Mouse (Mus musculus): ENCODE measurements around the gene Spata31d1d.
"Not testable (repeated sequence)": the region's sequence is repeated elsewhere in the genome, so short reads cannot be mapped to it uniquely, and the experiment has no call there.

The Spata31d1d gene

DNA sequence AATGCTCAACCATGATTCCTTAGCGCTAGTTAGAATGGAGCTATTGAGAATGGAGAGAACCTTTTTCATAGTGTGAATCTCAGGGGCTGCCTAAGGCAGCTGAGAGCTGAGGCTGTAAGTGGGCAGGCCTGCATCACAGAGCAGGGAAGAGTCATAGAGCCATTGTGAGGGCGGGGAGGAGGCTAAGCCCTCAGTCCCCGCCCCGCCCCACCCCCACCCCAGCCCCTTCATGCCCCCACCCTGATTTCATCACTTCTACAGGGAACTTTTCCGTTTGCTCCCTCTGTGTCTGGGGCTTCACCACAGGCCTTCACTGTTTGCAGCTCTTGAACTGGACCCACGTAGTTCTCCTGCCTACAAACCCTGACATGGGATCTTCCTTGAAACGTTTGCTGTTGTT lies at the start of gene Spata31d1d:
Gene Spata31d1d, minus strand, starts transcription at position 101 of the 400 bp plus-strand sequence.
- DNase-seq: no peak

GRCm38 (mm10) chr13:59779744-59780264 lies 48.3 kb upstream of the Spata31d1d start:
- DNase-seq: not testable (repeated sequence)

DNA sequence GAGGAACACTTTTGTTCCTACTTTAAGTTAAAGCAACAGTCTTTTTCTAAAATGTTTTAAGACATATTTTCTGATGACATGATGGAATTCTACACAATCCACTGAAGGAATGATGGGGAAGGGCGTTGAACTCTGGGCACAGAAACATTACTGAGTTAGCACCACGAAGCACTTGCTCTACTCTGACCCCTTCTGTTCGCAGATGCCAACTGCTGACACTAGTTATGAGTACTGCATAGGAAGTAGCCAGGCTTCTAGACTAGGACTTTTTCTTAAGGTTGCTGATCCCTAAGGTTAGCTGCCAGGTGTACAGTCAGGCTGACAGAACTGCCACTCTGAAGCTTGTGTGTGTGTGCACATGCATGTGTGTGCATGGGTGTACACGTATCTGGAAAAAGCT lies 47.7 kb upstream of the Spata31d1d start:
- peak in 1 of 2 experiments; percentile 25 for DNase-seq

DNA sequence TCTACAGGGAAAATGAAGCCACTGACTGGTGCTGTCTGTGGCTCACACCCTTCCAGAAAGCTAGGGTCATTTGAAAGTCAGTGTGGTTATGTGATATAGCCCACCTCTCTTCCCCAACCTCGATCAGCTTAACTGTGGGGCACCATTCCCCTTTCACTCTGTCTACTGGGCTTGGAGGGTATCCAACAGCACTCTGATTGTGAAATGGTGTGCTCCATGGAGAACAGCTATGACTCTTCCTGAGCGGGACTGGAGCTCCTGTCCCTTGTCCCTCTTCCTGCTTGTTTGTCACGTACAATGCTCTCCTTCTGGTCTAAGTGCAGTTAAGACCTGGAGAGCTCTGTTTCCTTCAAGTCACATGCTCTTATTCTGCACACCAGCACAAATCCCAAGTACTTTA lies 43.6 kb upstream of the Spata31d1d start:
- no peak for DNase-seq

DNA sequence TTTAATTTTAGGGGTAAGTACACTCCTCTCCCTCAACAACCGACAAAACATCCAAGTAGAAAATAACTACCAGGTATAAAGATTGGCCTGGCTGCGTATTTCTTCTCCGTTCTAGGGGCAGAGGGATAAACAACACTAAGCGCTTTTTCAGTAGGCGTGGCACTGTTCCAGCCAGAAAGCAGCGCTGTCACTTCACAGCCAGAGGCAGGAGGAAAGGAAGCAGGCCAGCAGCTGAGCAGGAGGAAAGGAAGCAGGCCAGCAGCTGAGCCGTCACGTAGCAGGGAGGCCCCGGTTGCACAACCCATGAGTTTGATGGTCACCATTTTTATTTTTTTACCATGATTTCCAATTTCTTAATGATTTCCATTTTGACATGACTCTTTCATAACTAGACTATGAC lies 39.7 kb upstream of the Spata31d1d start:
- peak; percentile 85 to 88 for DNase-seq

DNA sequence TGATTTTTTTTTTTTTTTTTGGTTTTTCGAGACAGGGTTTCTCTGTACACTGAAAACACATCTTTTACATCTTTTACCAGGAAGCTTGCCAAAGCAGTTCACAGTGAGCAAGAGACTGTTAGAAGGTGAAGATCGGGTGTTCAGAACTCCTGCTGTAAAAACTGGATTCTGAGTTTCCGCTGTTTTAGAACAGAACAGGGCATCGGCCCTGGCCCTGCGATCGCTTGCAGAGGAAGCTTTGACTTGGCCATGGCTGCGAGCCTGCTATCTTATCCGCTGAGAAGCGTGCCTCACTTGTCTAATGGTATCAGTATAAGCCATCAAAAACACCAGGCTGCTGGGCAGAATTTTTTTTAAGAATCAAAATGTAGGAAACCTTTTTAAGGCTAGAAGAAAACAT lies 39.3 kb upstream of the Spata31d1d start:
- DNase-seq: peak in 1 of 2 experiments; percentile 43

- peak; percentile 81 to 92 for DNase-seq
Observed at GRCm38 (mm10) chr13:59770164-59770562, 38.6 kb upstream of the Spata31d1d start.

DNA sequence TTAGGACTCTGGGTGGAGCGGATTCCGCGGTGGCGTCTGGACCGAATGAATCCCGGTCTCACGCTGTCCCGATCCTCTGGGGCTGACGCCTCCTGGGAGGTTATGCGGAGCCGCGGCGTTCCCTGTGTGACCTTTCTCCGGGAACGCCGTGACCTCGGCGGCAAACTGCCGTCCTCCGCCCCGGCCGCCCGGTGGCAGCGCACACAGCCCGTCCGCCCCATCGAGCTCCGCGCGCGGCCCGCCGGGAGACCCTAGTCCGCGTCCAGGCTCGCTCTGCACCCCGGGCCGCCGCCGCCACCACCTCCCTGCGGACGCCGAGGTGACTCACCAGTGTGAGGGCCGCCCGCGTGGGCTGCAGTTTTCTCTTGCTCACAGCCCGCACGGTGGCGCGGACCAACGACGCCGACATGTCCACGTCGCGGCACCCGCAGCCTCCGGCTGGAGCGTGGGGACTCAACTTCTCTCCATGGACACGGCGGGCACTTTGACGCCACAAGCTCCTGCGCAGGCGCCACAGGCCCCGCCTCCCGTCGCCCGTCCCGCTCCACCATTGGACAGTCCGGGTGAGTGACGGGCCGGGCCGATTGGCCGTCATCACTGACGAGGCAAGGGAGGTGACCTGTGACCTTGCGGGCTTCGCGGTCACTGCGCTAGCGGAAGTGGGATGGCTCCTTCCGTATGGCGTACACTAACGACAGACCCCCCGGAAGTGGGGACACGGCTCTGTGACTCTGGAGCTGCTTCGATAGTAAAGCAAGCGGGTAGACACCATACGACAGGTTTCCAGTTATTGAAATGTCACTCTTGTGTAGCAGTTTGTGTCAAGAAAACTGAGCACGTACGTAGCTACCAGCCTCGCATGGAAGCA lies 38.0 kb upstream of the Spata31d1d start, which contains the start of gene Isca1:
Gene Isca1, minus strand, starts transcription at position 515 of the 868 bp plus-strand sequence.
- peak; percentile 98 to 99 for DNase-seq

- no peak for DNase-seq
Observed at GRCm38 (mm10) chr13:59768531-59768930, 37.0 kb upstream of the Spata31d1d start.

GRCm38 (mm10) chr13:59766786-59767515 lies 35.4 kb upstream of the Spata31d1d start:
- DNase-seq: peak; percentile 71 to 76

DNA sequence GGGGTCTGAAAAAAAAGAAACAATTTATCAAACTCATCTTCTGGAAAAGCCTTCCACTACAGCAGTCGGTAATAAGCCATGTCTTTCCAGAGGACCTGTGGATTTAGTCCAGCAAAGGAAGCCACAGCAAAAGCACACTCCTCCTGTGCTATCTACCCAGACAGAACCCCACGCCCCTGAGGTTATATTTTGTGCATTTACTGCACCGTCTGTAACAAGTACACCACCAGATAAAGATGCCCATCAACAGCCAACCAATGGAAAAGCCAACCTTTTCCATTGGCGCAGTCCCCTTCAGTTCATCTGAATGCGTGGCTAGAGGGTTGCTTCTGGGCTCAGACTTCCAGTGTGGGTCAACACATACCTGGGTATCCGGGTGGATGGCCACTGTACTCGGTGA lies 31.2 kb upstream of the Spata31d1d start:
- DNase-seq: no peak

DNA sequence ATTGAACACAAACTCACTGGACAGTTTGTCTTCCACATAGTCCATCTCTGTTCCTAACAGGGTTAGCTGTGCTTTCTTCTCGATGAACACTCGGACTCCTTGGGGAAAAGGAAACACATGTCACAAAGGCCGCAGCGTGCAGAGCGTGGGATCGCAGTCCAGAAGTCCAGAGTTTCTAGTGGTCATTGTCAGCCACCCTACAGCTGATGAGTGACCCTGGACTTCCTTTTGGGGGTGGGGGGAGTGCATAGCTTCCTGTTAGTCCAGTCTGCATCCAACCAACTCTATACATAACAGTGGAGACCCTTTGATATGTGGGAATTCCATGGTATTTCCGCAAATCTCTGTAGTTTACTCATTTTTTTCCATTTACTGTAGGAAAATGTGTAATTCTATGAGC lies 25.4 kb upstream of the Spata31d1d start:
- no peak for DNase-seq

DNA sequence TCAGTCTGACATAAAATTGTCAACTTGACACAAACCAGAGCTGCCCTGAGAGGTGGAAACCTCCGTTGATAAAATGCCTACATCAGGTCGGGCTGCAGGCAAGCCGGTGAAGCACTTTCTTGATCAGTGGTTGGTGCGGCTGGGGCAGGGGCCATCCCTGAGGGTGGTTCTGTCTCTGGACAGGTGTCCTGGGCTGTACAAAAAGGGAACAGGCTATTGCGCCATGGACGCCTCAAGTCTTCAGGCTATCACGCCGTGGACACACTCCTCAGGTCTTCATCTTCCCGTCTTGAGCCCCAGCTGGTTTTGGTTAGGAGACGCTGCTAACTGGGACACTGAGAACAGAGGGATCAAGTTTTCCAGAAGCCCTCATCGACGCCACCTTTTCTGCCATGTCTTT lies 18.8 kb upstream of the Spata31d1d start:
- DNase-seq: no peak

DNA sequence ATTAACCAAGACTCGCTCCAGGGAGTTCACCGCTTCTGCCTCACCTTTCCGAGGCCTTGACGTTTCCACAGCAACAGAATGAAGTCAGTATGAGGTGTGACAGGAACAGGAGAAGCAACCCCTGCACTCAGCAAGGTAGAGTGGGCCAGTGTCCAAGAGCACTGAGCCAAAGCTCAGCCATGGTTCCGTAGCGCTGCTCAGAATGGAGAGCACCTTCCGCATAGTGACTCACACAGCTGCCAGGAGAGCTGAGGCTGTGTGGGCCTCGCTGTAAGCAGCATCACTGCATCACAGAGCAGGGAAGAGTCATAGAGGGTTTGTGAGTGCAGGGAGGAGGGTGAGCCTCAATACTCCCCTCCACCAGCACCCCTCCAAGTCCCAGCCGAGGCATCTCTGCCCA lies 15.2 kb upstream of the Spata31d1d start, which contains the start of gene 1700014D04Rik:
Gene 1700014D04Rik, minus strand, starts transcription at position 42 of the 400 bp plus-strand sequence.
- peak; percentile 41 to 62 for DNase-seq

DNA sequence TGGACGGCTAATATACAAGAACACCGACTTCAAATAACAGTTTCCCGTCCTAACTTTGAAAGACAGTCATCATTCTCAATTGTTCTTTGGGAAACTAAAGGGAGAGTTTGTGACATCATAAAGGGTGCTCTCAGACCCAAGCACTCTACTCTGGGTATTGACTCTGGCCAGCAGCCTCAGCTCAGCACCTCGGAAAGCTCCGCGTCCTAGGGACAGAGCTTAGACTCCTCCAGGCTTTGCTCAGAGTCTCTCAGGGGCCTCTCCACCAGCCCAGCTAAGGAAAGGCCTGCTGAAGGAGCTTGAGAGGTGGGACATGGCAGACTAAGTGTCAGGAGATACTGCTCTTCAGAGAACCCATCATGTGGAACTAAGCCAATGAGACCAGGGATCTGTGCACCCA lies 14.6 kb upstream of the Spata31d1d start:
- DNase-seq: no peak

GRCm38 (mm10) chr13:59745462-59745861 lies 13.9 kb upstream of the Spata31d1d start:
- DNase-seq: no peak

DNA sequence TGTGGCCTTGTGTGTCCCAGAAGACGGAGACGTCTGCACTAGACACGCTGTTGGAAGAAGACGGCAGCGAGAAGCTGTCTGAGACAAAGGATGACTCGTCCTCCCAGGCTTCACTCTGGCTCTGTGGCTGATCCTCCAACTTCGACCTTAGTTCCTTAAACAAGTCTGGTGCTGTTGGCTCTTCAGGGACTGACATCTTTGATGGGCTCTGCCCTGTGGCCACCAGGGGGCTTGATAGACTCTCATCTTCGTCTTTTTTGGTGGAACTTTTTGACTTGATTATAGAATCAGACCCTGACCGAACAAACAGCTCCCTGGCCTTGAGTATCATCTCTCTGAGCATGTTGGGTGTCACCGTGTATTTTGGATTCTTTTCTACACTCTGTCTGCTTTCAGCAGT lies 10.1 kb upstream of the Spata31d1d start:
- DNase-seq: peak in 1 of 2 experiments; percentile 36

DNA sequence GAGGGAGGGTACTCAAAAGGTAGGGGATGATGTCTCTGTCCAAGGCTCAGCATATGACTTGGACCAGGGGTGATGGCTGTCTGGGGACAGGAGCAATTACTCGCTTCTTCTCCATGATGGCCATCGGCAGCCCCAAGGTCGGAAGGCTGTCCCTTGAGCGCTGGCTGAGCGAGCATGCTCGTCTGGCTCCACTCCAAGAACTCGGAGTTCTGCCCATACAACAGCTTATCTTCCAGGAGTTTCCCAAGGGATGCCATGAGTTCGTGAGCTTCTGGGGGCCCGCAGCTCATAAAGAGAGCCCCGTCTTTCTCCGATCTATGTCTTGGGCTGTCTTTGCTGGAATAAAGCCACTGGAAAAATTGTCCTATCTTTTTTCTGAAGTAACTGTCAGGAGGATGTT lies 9.5 kb upstream of the Spata31d1d start:
- DNase-seq: peak; percentile 25 to 54

DNA sequence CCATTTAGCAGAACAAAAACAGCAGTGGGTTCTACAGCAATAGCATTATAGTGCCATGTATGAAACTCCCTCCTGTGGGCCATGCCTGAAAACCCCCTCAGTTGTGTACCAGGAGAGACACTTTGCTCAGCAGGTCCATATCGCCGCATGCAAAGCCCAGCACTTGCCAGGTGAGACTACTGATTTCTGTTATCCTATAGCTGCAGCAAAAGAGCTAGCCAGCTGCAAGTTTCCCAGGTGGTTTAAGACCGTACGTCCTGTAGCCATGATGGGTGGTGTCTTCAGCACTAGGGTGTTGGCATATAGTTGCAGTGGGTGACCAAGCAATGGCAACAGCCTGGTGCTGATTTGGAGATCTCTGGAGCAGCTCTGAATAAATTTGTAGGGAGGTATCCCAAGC lies 7.8 kb upstream of the Spata31d1d start:
- DNase-seq: no peak

DNA sequence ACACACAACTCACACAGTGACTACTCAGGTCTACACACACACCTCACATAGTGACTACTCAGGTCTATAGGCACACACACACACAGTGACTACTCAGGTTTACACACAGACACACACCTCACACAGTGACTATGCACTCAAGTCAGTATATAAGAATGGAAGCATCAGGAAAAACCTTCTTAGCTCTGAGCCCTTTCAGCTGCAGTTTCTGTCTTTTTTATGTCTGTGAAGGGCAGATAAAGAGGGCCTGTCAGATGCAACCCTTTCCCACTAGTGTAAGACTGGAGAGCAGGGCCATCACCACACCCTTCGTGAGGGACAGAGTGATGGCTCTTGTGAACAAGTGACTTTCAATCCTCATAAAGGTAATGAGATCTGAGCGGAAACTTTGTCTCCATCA lies 6.9 kb upstream of the Spata31d1d start:
- DNase-seq: no peak

DNA sequence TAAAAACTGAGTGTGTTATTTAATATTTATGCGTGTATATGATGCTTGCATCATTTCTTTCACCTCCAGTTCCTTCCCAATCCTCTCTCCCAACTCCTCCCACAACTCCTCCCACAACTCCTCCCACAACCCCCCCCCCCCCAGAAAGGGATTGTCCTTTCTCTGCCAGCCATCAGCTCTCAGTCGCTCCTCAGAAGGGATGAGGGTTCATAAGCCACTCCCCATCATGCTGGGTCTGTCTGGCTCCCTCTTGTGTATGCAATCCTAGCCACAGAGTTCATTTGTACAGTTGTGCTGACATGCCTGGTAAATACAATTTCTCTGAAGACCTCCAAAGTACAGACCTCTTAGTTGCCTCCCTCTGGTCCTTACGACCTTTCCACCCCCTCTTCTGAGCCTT lies 3.6 kb upstream of the Spata31d1d start:
- no peak for DNase-seq

DNA sequence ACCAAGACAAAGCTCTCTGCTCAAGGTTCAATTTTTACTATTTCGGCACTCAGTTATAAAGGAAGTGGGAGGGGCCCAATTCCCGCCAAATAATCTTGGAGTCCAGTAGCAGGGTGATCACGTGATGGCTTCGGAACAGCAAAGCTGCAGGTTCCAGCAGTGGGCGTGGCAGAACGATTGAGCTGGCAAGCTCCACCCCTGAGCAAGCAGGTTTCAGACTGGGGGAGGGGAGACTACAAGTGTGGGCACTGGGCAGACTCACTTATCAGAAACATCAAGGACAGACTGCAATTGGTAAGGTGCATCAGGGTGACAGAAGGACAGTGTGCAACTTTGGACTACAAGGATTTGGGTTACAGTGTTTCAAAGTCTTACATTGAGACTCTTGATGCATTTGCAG lies 2.8 kb upstream of the Spata31d1d start:
- DNase-seq: peak in 1 of 2 experiments; percentile 8

DNA sequence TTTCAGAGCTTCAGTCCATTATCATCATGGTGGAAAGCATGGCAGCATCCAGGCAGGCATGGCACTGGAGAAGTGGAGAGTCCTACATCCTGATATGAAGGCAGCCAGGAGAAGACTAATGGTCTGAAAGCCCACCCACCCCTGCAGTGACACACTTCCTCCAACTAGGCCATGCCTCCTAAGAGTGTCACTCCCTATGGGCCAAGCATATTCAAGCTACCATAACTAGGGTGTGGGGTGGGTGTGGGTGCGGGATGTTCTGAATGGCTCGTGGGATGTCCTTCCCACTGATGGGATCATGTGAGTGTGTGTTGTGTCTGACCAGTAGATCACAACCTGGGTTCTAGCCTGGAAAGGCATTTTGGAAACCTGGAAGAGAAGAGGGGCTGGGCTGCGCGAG lies 2.4 kb upstream of the Spata31d1d start:
- DNase-seq: no peak
